Mouse (Mus musculus): Measurements from ENCODE around the gene Epsti1. TPM values are rescaled to one million over a fixed set of nuclear protein-coding genes. Genes with fewer than 3 reads are reported as not detected.

Epsti1 gene
- polyA plus RNA-seq (2014; fragmentation: Nextera tagmentation; extraction: Ambion mirVana) = 0.93 and 0.98 TPM in 2 replicates

- H3K9ac ChIP-seq (replicated peaks; ENCODE audit: low read depth, low read length) = no peak within 1 kb of the TSS
- 48% methylated on average over 15 of the region's 15 CpGs for WGBS
- no peaks in the 10 kb centered on the region for H3K4me1 ChIP-seq (ENCODE audit: control insufficient read depth, insufficient read depth, low read length)
- H3K4me2 ChIP-seq (replicated peaks; ENCODE audit: low read depth, low read length) = no peak within 1 kb of the TSS; the same call in 1 of the 2 replicates
- no peaks in the 10 kb centered on the region for H3K36me3 ChIP-seq (ENCODE audit: control insufficient read depth, insufficient read depth, low read length)
- no peak within 1 kb of the TSS for H3K4me3 ChIP-seq (ENCODE audit: low read depth, low read length)
- H3K27ac ChIP-seq (ENCODE audit: low read length) = no peak within 1 kb of the TSS
- H3K9me3 ChIP-seq (ENCODE audit: control insufficient read depth, low read depth, low read length) = no peaks in the 10 kb centered on the region
- no peak for ATAC-seq (ENCODE audit: insufficient number of reproducible peaks, insufficient read depth, low FRiP score, low read depth)
- no peaks in the 10 kb centered on the region for H3K27me3 ChIP-seq (ENCODE audit: control insufficient read depth, insufficient read depth, low read length)
Observed at GRCm38 (mm10) chr14:77904171-77904762, at the start of gene Epsti1. Gene Epsti1, plus strand, starts transcription at chr14:77904239.

GRCm38 (mm10) chr14:77859894-77860293, 44.1 kb upstream of the Epsti1 start:
- Histone ChIP-seq H3K9me3 (ENCODE audit: control insufficient read depth, low read depth, low read length) (no peaks in the 10 kb centered on the region), H3K4me2 (replicated peaks; ENCODE audit: low read depth, low read length) (no peak overlapping the region), H3K36me3 (ENCODE audit: control insufficient read depth, insufficient read depth, low read length) (no peaks in the 10 kb centered on the region), H3K4me1 (ENCODE audit: control insufficient read depth, insufficient read depth, low read length) (no peaks in the 10 kb centered on the region), H3K27ac (ENCODE audit: low read length) (no peak overlapping the region), H3K9ac (replicated peaks; ENCODE audit: low read depth, low read length) (no peak overlapping the region), H3K4me3 (ENCODE audit: low read depth, low read length) (no peak overlapping the region), H3K27me3 (ENCODE audit: control insufficient read depth, insufficient read depth, low read length) (no peaks in the 10 kb centered on the region)
- 83% methylated on average over 1 of the region's 1 CpGs for WGBS
- ATAC-seq (ENCODE audit: insufficient number of reproducible peaks, insufficient read depth, low FRiP score, low read depth) = no peak

GRCm38 (mm10) chr14:77860841-77861560, 43.0 kb upstream of the Epsti1 start:
- no peak for ATAC-seq (ENCODE audit: insufficient number of reproducible peaks, insufficient read depth, low FRiP score, low read depth)
- Histone ChIP-seq H3K27ac (ENCODE audit: low read length) (no peak overlapping the region), H3K4me2 (replicated peaks; ENCODE audit: low read depth, low read length) (no peak overlapping the region), H3K27me3 (ENCODE audit: control insufficient read depth, insufficient read depth, low read length) (no peaks in the 10 kb centered on the region), H3K4me1 (ENCODE audit: control insufficient read depth, insufficient read depth, low read length) (no peaks in the 10 kb centered on the region), H3K9me3 (ENCODE audit: control insufficient read depth, low read depth, low read length) (no peaks in the 10 kb centered on the region), H3K36me3 (ENCODE audit: control insufficient read depth, insufficient read depth, low read length) (no peaks in the 10 kb centered on the region), H3K4me3 (ENCODE audit: low read depth, low read length) (no peak overlapping the region), H3K9ac (replicated peaks; ENCODE audit: low read depth, low read length) (no peak overlapping the region)
- WGBS = 39% methylated on average over 5 of the region's 5 CpGs

GRCm38 (mm10) chr14:77864051-77864450, 40.0 kb upstream of the Epsti1 start:
- WGBS = 73% methylated on average over 3 of the region's 3 CpGs
- Histone ChIP-seq H3K9ac (replicated peaks; ENCODE audit: low read depth, low read length) (no peak overlapping the region), H3K9me3 (ENCODE audit: control insufficient read depth, low read depth, low read length) (no peaks in the 10 kb centered on the region), H3K27ac (ENCODE audit: low read length) (no peak overlapping the region), H3K4me1 (ENCODE audit: control insufficient read depth, insufficient read depth, low read length) (no peaks in the 10 kb centered on the region), H3K4me3 (ENCODE audit: low read depth, low read length) (no peak overlapping the region), H3K27me3 (ENCODE audit: control insufficient read depth, insufficient read depth, low read length) (no peaks in the 10 kb centered on the region), H3K4me2 (replicated peaks; ENCODE audit: low read depth, low read length) (no peak overlapping the region), H3K36me3 (ENCODE audit: control insufficient read depth, insufficient read depth, low read length) (no peaks in the 10 kb centered on the region)
- ATAC-seq (ENCODE audit: insufficient number of reproducible peaks, insufficient read depth, low FRiP score, low read depth) = no peak

GRCm38 (mm10) chr14:77864510-77864909, 39.5 kb upstream of the Epsti1 start:
- no peaks in the 10 kb centered on the region for H3K27me3 ChIP-seq (ENCODE audit: control insufficient read depth, insufficient read depth, low read length)
- 81% methylated on average over 6 of the region's 6 CpGs for WGBS
- no peak overlapping the region for H3K9ac ChIP-seq (replicated peaks; ENCODE audit: low read depth, low read length)
- H3K36me3 ChIP-seq (ENCODE audit: control insufficient read depth, insufficient read depth, low read length) = no peaks in the 10 kb centered on the region
- no peak overlapping the region for H3K4me3 ChIP-seq (ENCODE audit: low read depth, low read length)
- no peaks in the 10 kb centered on the region for H3K9me3 ChIP-seq (ENCODE audit: control insufficient read depth, low read depth, low read length)
- H3K4me2 ChIP-seq (replicated peaks; ENCODE audit: low read depth, low read length) = no peak overlapping the region
- no peak overlapping the region for H3K27ac ChIP-seq (ENCODE audit: low read length)
- no peaks in the 10 kb centered on the region for H3K4me1 ChIP-seq (ENCODE audit: control insufficient read depth, insufficient read depth, low read length)
- ATAC-seq (ENCODE audit: insufficient number of reproducible peaks, insufficient read depth, low FRiP score, low read depth) = no peak

GRCm38 (mm10) chr14:77867601-77868000, 36.4 kb upstream of the Epsti1 start:
- no peaks in the 10 kb centered on the region for H3K4me1 ChIP-seq (ENCODE audit: control insufficient read depth, insufficient read depth, low read length)
- no peak for ATAC-seq (ENCODE audit: insufficient number of reproducible peaks, insufficient read depth, low FRiP score, low read depth)
- H3K4me2 ChIP-seq (replicated peaks; ENCODE audit: low read depth, low read length) = no peak overlapping the region
- no peak overlapping the region for H3K9ac ChIP-seq (replicated peaks; ENCODE audit: low read depth, low read length)
- WGBS = 92% methylated on average over 5 of the region's 5 CpGs
- no peak overlapping the region for H3K27ac ChIP-seq (ENCODE audit: low read length)
- H3K36me3 ChIP-seq (ENCODE audit: control insufficient read depth, insufficient read depth, low read length) = no peaks in the 10 kb centered on the region
- no peaks in the 10 kb centered on the region for H3K9me3 ChIP-seq (ENCODE audit: control insufficient read depth, low read depth, low read length)
- H3K27me3 ChIP-seq (ENCODE audit: control insufficient read depth, insufficient read depth, low read length) = no peaks in the 10 kb centered on the region
- H3K4me3 ChIP-seq (ENCODE audit: low read depth, low read length) = no peak overlapping the region

- Histone ChIP-seq H3K9me3 (ENCODE audit: control insufficient read depth, low read depth, low read length) (no peaks in the 10 kb centered on the region), H3K27me3 (ENCODE audit: control insufficient read depth, insufficient read depth, low read length) (no peaks in the 10 kb centered on the region), H3K4me1 (ENCODE audit: control insufficient read depth, insufficient read depth, low read length) (no peaks in the 10 kb centered on the region), H3K4me2 (replicated peaks; ENCODE audit: low read depth, low read length) (no peak overlapping the region), H3K4me3 (ENCODE audit: low read depth, low read length) (no peak overlapping the region), H3K36me3 (ENCODE audit: control insufficient read depth, insufficient read depth, low read length) (no peaks in the 10 kb centered on the region), H3K9ac (replicated peaks; ENCODE audit: low read depth, low read length) (no peak overlapping the region), H3K27ac (ENCODE audit: low read length) (no peak overlapping the region)
- 84% methylated on average over 3 of the region's 3 CpGs for WGBS
- ATAC-seq (ENCODE audit: insufficient number of reproducible peaks, insufficient read depth, low FRiP score, low read depth) = no peak
Observed at GRCm38 (mm10) chr14:77870926-77871325, 33.1 kb upstream of the Epsti1 start.

- Histone ChIP-seq H3K9ac (replicated peaks; ENCODE audit: low read depth, low read length) (no peak overlapping the region), H3K4me1 (ENCODE audit: control insufficient read depth, insufficient read depth, low read length) (no peaks in the 10 kb centered on the region), H3K4me3 (ENCODE audit: low read depth, low read length) (no peak overlapping the region), H3K9me3 (ENCODE audit: control insufficient read depth, low read depth, low read length) (no peaks in the 10 kb centered on the region), H3K27me3 (ENCODE audit: control insufficient read depth, insufficient read depth, low read length) (no peaks in the 10 kb centered on the region), H3K4me2 (replicated peaks; ENCODE audit: low read depth, low read length) (no peak overlapping the region), H3K36me3 (ENCODE audit: control insufficient read depth, insufficient read depth, low read length) (no peaks in the 10 kb centered on the region), H3K27ac (ENCODE audit: low read length) (no peak overlapping the region)
- ATAC-seq (ENCODE audit: insufficient number of reproducible peaks, insufficient read depth, low FRiP score, low read depth) = no peak
- 89% methylated on average over 6 of the region's 6 CpGs for WGBS
Observed at GRCm38 (mm10) chr14:77871380-77871975, 32.6 kb upstream of the Epsti1 start.
